9 mouse cellular contexts compared by ENCODE assay signal in genomic region chr6:87868871-87869506, GRCm38 (mm10). TPM values are rescaled to one million over a fixed set of nuclear protein-coding genes. Genes with fewer than 3 reads are reported as not detected.
DNase-seq lines count a peak whose midpoint lies in the region; ATAC-seq and TF ChIP-seq lines count a peak whose summit lies in the region.
"Had no signal": no experiment of that assay in that cellular context is flagged by ENCODE, and none has a peak within 500 bp of the region (broad histone marks: within the 10 kb centered on the region; RNA-seq: fewer than 3 reads in every experiment).

No protein-coding gene starts in this region.

- no peaks in the 10 kb centered on the region for H3K27me3 ChIP-seq in embryonic facial prominence, embryonic 14.5 days (replicated peaks; ENCODE audit: control insufficient read depth, insufficient read depth, low read length)
- no peaks in the 10 kb centered on the region for H3K27me3 ChIP-seq in embryonic facial prominence, embryonic 10.5 days (replicated peaks; ENCODE audit: low read depth, poor library complexity, severe bottlenecking)
- no peaks in the 10 kb centered on the region for H3K27me3 ChIP-seq in heart, embryonic 16.5 days (ENCODE audit: control insufficient read depth, insufficient read depth, low read length)
- no peaks in the 10 kb centered on the region for H3K27me3 ChIP-seq in liver, embryonic 13.5 days
- no peaks in the 10 kb centered on the region for H3K27me3 ChIP-seq in stomach, postnatal 0 days (ENCODE audit: control insufficient read depth, insufficient read depth, low read length)
- H3K27me3 ChIP-seq: embryonic facial prominence, embryonic 12.5 days had no signal

- no peak overlapping the region for H3K4me3 ChIP-seq in embryonic facial prominence, embryonic 14.5 days (ENCODE audit: low read depth, low read length)
- H3K4me3 ChIP-seq in embryonic facial prominence, embryonic 10.5 days: no peak overlapping the region
- H3K4me3 ChIP-seq in heart, embryonic 16.5 days (ENCODE audit: low read length): no peak overlapping the region
- H3K4me3 ChIP-seq in liver, embryonic 13.5 days (replicated peaks): no peak overlapping the region
- H3K4me3 ChIP-seq in stomach, postnatal 0 days (ENCODE audit: low read depth, low read length): no peak overlapping the region
- H3K4me3 ChIP-seq: embryonic facial prominence, embryonic 12.5 days had no signal

- ATAC-seq in embryonic facial prominence, embryonic 14.5 days (ENCODE audit: low read depth): peak; percentile 62; the same call in 1 of the 2 replicates
- peak; percentile 76 for ATAC-seq in heart, embryonic 16.5 days (replicated peaks; ENCODE audit: extremely low read depth, insufficient read depth, low FRiP score)
- ATAC-seq in liver, embryonic 13.5 days (ENCODE audit: low read depth): peak; percentile 57
- peak; percentile 94 for ATAC-seq in stomach, postnatal 0 days (ENCODE audit: low FRiP score, low TSS enrichment)

- H3K4me1 ChIP-seq in embryonic facial prominence, embryonic 14.5 days (ENCODE audit: control insufficient read depth, insufficient read depth, low read length): no peaks in the 10 kb centered on the region
- H3K4me1 ChIP-seq in embryonic facial prominence, embryonic 10.5 days: no peaks in the 10 kb centered on the region
- H3K4me1 ChIP-seq in heart, embryonic 16.5 days (ENCODE audit: control insufficient read depth, insufficient read depth, low read length): peaks cover 8% of the 10 kb centered on the region
- peaks cover 61% of the 10 kb centered on the region for H3K4me1 ChIP-seq in liver, embryonic 13.5 days (replicated peaks)
- no peaks in the 10 kb centered on the region for H3K4me1 ChIP-seq in stomach, postnatal 0 days (replicated peaks; ENCODE audit: control insufficient read depth, insufficient read depth)
- H3K4me1 ChIP-seq: embryonic facial prominence, embryonic 12.5 days had no signal

- H3K36me3 ChIP-seq in embryonic facial prominence, embryonic 14.5 days (ENCODE audit: control insufficient read depth, insufficient read depth, low read length): no peaks in the 10 kb centered on the region
- no peaks in the 10 kb centered on the region for H3K36me3 ChIP-seq in embryonic facial prominence, embryonic 10.5 days (replicated peaks)
- H3K36me3 ChIP-seq in heart, embryonic 16.5 days (ENCODE audit: control insufficient read depth, insufficient read depth): no peaks in the 10 kb centered on the region
- H3K36me3 ChIP-seq in liver, embryonic 13.5 days: no peaks in the 10 kb centered on the region
- H3K36me3 ChIP-seq in stomach, postnatal 0 days (ENCODE audit: control insufficient read depth, insufficient read depth, low read length): no peaks in the 10 kb centered on the region
- H3K36me3 ChIP-seq: embryonic facial prominence, embryonic 12.5 days had no signal

- no peak for TF ChIP-seq CTCF in stomach, postnatal 0 days (IDR thresholded peaks at IDR 0.05; ENCODE audit: low read depth)

- H3K9me3 ChIP-seq in embryonic facial prominence, embryonic 14.5 days (ENCODE audit: control insufficient read depth, low read length): no peaks in the 10 kb centered on the region
- no peaks in the 10 kb centered on the region for H3K9me3 ChIP-seq in embryonic facial prominence, embryonic 10.5 days
- no peaks in the 10 kb centered on the region for H3K9me3 ChIP-seq in heart, embryonic 16.5 days (replicated peaks; ENCODE audit: control insufficient read depth, low read length)
- no peaks in the 10 kb centered on the region for H3K9me3 ChIP-seq in liver, embryonic 13.5 days (replicated peaks)
- no peaks in the 10 kb centered on the region for H3K9me3 ChIP-seq in stomach, postnatal 0 days (ENCODE audit: control insufficient read depth, low read length)
- H3K9me3 ChIP-seq: embryonic facial prominence, embryonic 12.5 days had no signal

- no peak overlapping the region for H3K9ac ChIP-seq in embryonic facial prominence, embryonic 14.5 days (ENCODE audit: low read depth, low read length)
- H3K9ac ChIP-seq in heart, embryonic 16.5 days (ENCODE audit: low read length): no peak overlapping the region
- H3K9ac ChIP-seq in liver, embryonic 13.5 days: peak overlapping the region; percentile 2; the same call in 1 of the 2 replicates
- no peak overlapping the region for H3K9ac ChIP-seq in stomach, postnatal 0 days (ENCODE audit: low read length)
- H3K9ac ChIP-seq: embryonic facial prominence, embryonic 12.5 days had no signal

- H3K27ac ChIP-seq in embryonic facial prominence, embryonic 14.5 days (replicated peaks; ENCODE audit: low read depth, low read length): no peak overlapping the region
- no peak overlapping the region for H3K27ac ChIP-seq in embryonic facial prominence, embryonic 10.5 days (replicated peaks)
- H3K27ac ChIP-seq in heart, embryonic 16.5 days (ENCODE audit: low read length): peak overlapping the region; percentile 25; the same call in 1 of the 2 replicates
- H3K27ac ChIP-seq in liver, embryonic 13.5 days: peak overlapping the region; percentile 68
- H3K27ac ChIP-seq in stomach, postnatal 0 days (replicated peaks): peak overlapping the region; percentile 45; the same call in 1 of the 2 replicates
- H3K27ac ChIP-seq: embryonic facial prominence, embryonic 12.5 days had no signal

- WGBS in embryonic facial prominence, embryonic 14.5 days: 65% methylated on average over 9 of the region's 9 CpGs
- WGBS in embryonic facial prominence, embryonic 10.5 days: 80% methylated on average over 9 of the region's 9 CpGs
- WGBS in heart, embryonic 16.5 days: 54% methylated on average over 9 of the region's 9 CpGs
- WGBS in liver, embryonic 13.5 days (ENCODE audit: insufficient replicate concordance): 38% methylated on average over 9 of the region's 9 CpGs
- 41% methylated on average over 9 of the region's 9 CpGs for WGBS in stomach, postnatal 0 days

- peak; percentile 25 for DNase-seq in embryonic facial prominence, embryonic 14.5 days (ENCODE audit: low spot score)
- no peak for DNase-seq in embryonic facial prominence, embryonic 10.5 days (ENCODE audit: low spot score)
- peak; percentile 45 for DNase-seq in c-Kit-positive CD71-negative TER-119-negative erythroid progenitor cells, embryonic 14.5 days (ENCODE audit: low read depth)
- DNase-seq in liver, embryonic 13.5 days: no peak
- peak; percentile 81 for DNase-seq in stomach, postnatal 0 days (ENCODE audit: low spot score)
- no peak for DNase-seq in B cell, adult 2 months
- DNase-seq in right cerebral cortex, postnatal 25 days: no peak

- peak; percentile 25 for TF ChIP-seq EP300 in stomach, postnatal 0 days (optimal IDR thresholded peaks at IDR 0.05)

- H3K4me2 ChIP-seq in embryonic facial prominence, embryonic 14.5 days (ENCODE audit: low read depth, low read length): no peak overlapping the region
- no peak overlapping the region; the same call in 1 of the 2 replicates for H3K4me2 ChIP-seq in heart, embryonic 16.5 days (ENCODE audit: low read depth, low read length)
- H3K4me2 ChIP-seq in liver, embryonic 13.5 days: peak overlapping the region; percentile 15
- H3K4me2 ChIP-seq in stomach, postnatal 0 days (replicated peaks; ENCODE audit: low read depth): no peak overlapping the region
- H3K4me2 ChIP-seq: embryonic facial prominence, embryonic 12.5 days had no signal

RNA-seq across cellular contexts. Expression of gene Cnbp, which starts 18.1 kb away (rescaled TPM):
- polyA plus RNA-seq in embryonic facial prominence, embryonic 14.5 days (2014; fragmentation: Nextera tagmentation; extraction: Ambion mirVana): 1,063 and 1,144 TPM in 2 replicates
- 1,409 and 1,454 TPM in 2 replicates for polyA plus RNA-seq in embryonic facial prominence, embryonic 10.5 days (2016; fragmentation: Nextera tagmentation; extraction: Ambion mirVana)
- 713 and 783 TPM in 2 replicates for polyA plus RNA-seq in heart, embryonic 16.5 days (2015; fragmentation: Nextera tagmentation; extraction: Ambion mirVana)
- polyA plus RNA-seq in liver, embryonic 13.5 days (2015; fragmentation: Nextera tagmentation; extraction: Ambion mirVana): 786 and 880 TPM in 2 replicates
- 740 and 754 TPM in 2 replicates for polyA plus RNA-seq in stomach, postnatal 0 days (2015; fragmentation: Nextera tagmentation; extraction: Ambion mirVana)

RNA-seq across cellular contexts. Expression of gene Copg1, which starts 18.6 kb away (rescaled TPM):
- polyA plus RNA-seq in embryonic facial prominence, embryonic 14.5 days (2014; fragmentation: Nextera tagmentation; extraction: Ambion mirVana): 180 and 188 TPM in 2 replicates
- 157 and 159 TPM in 2 replicates for polyA plus RNA-seq in embryonic facial prominence, embryonic 10.5 days (2016; fragmentation: Nextera tagmentation; extraction: Ambion mirVana)
- 116 and 117 TPM in 2 replicates for polyA plus RNA-seq in heart, embryonic 16.5 days (2015; fragmentation: Nextera tagmentation; extraction: Ambion mirVana)
- polyA plus RNA-seq in liver, embryonic 13.5 days (2015; fragmentation: Nextera tagmentation; extraction: Ambion mirVana): 56.9 and 66.9 TPM in 2 replicates
- 72.5 and 75.6 TPM in 2 replicates for polyA plus RNA-seq in stomach, postnatal 0 days (2015; fragmentation: Nextera tagmentation; extraction: Ambion mirVana)

RNA-seq across cellular contexts. Expression of gene Isy1, which starts 30.4 kb away (rescaled TPM):
- polyA plus RNA-seq in embryonic facial prominence, embryonic 14.5 days (2014; fragmentation: Nextera tagmentation; extraction: Ambion mirVana): 34.7 and 42.7 TPM in 2 replicates
- 69.4 and 69.8 TPM in 2 replicates for polyA plus RNA-seq in embryonic facial prominence, embryonic 10.5 days (2016; fragmentation: Nextera tagmentation; extraction: Ambion mirVana)
- polyA plus RNA-seq in heart, embryonic 16.5 days (2015; fragmentation: Nextera tagmentation; extraction: Ambion mirVana): 21.5 and 29.1 TPM in 2 replicates
- polyA plus RNA-seq in liver, embryonic 13.5 days (2015; fragmentation: Nextera tagmentation; extraction: Ambion mirVana): 51.5 and 63.6 TPM in 2 replicates
- polyA plus RNA-seq in stomach, postnatal 0 days (2015; fragmentation: Nextera tagmentation; extraction: Ambion mirVana): 24.6 and 27.5 TPM in 2 replicates

RNA-seq across cellular contexts. Expression of gene Gm45140, which starts 33.4 kb away (rescaled TPM):
- polyA plus RNA-seq in embryonic facial prominence, embryonic 14.5 days (2014; fragmentation: Nextera tagmentation; extraction: Ambion mirVana): 3.6 and 4.1 TPM in 2 replicates
- polyA plus RNA-seq in embryonic facial prominence, embryonic 10.5 days (2016; fragmentation: Nextera tagmentation; extraction: Ambion mirVana): 2.8 and 3.2 TPM in 2 replicates
- 2.4 and 2.6 TPM in 2 replicates for polyA plus RNA-seq in heart, embryonic 16.5 days (2015; fragmentation: Nextera tagmentation; extraction: Ambion mirVana)
- 3.5 and 5.8 TPM in 2 replicates for polyA plus RNA-seq in liver, embryonic 13.5 days (2015; fragmentation: Nextera tagmentation; extraction: Ambion mirVana)
- polyA plus RNA-seq in stomach, postnatal 0 days (2015; fragmentation: Nextera tagmentation; extraction: Ambion mirVana): 1.3 and 1.9 TPM in 2 replicates

RNA-seq across cellular contexts. Expression of gene Hmces, which starts 44.7 kb away (rescaled TPM):
- 43.1 and 44.1 TPM in 2 replicates for polyA plus RNA-seq in embryonic facial prominence, embryonic 14.5 days (2014; fragmentation: Nextera tagmentation; extraction: Ambion mirVana)
- 64.0 and 67.1 TPM in 2 replicates for polyA plus RNA-seq in embryonic facial prominence, embryonic 10.5 days (2016; fragmentation: Nextera tagmentation; extraction: Ambion mirVana)
- 27.0 and 27.3 TPM in 2 replicates for polyA plus RNA-seq in heart, embryonic 16.5 days (2015; fragmentation: Nextera tagmentation; extraction: Ambion mirVana)
- 23.1 and 24.9 TPM in 2 replicates for polyA plus RNA-seq in liver, embryonic 13.5 days (2015; fragmentation: Nextera tagmentation; extraction: Ambion mirVana)
- 21.3 and 21.4 TPM in 2 replicates for polyA plus RNA-seq in stomach, postnatal 0 days (2015; fragmentation: Nextera tagmentation; extraction: Ambion mirVana)

Comparison
In these comparisons a context has a peak if more than half of its experiments do, and no peak if none do; other contexts are left out.
1. DNase-seq: peak in embryonic facial prominence, embryonic 14.5 days (single experiment), c-Kit-positive CD71-negative TER-119-negative erythroid progenitor cells, embryonic 14.5 days (single experiment) and stomach, postnatal 0 days (single experiment); none in embryonic facial prominence, embryonic 10.5 days (single experiment), liver, embryonic 13.5 days (single experiment), B cell, adult 2 months (0 of 2) and right cerebral cortex, postnatal 25 days (single experiment).
2. H3K27ac ChIP-seq: peak in heart, embryonic 16.5 days (single experiment), liver, embryonic 13.5 days (single experiment) and stomach, postnatal 0 days (single experiment); none in embryonic facial prominence, embryonic 14.5 days (single experiment) and embryonic facial prominence, embryonic 10.5 days (single experiment).
3. Peak in every context shown above with its lines, with median percentiles within 50 percentile points of each other: ATAC-seq.